In the genomic region with DNA sequence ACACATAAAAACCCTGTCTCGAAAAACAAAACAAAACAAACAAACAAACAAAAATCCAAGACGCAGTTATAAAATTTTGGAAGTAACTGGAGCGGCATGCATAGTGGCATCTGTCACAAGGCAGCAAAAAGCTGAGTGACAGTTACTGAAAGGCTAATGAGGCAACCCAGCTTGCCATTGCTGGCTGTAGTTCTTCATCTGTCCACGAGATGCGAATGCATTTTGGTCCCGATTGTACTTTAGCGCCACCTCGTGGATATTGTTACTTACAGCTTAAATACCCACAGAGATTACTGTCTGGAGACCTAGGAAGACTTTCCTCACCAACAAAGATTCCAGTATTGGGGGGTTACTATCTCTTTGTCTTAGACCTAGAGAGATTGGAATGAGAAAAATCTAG, we compare ENCODE assay signal across 9 mouse cellular contexts. TPM values are rescaled to one million over a fixed set of nuclear protein-coding genes. Genes with fewer than 3 reads are reported as not detected.
DNase-seq lines count a peak whose midpoint lies in the region; ATAC-seq and TF ChIP-seq lines count a peak whose summit lies in the region.
"Had no signal": no experiment of that assay in that cellular context is flagged by ENCODE, and none has a peak within 500 bp of the region (broad histone marks: within the 10 kb centered on the region; RNA-seq: fewer than 3 reads in every experiment).

No protein-coding gene starts in this region.

- H3K27ac ChIP-seq in forebrain, embryonic 11.5 days (ENCODE audit: low read depth, low read length), result no peak overlapping the region
- no peak overlapping the region for H3K27ac ChIP-seq in intestine, postnatal 0 days (ENCODE audit: low read depth, low read length)
- H3K27ac ChIP-seq in limb, embryonic 14.5 days (replicated peaks; ENCODE audit: low read depth, low read length), result no peak overlapping the region
- no peak overlapping the region for H3K27ac ChIP-seq in olfactory bulb, adult 2 months (ENCODE audit: insufficient read depth, low read depth, low read length)
- H3K27ac ChIP-seq: heart, embryonic 13.5 days had no signal

- H3K4me1 ChIP-seq in forebrain, embryonic 11.5 days (replicated peaks; ENCODE audit: control insufficient read depth, insufficient read depth, low read length), result peaks cover 5% of the 10 kb centered on the region
- 0 out of 2 replicates have a peak, but pooled peaks cover 5% of the 10 kb centered on the region for H3K4me1 ChIP-seq in intestine, postnatal 0 days (replicated peaks; ENCODE audit: control insufficient read depth, insufficient read depth, low read length)
- H3K4me1 ChIP-seq in limb, embryonic 14.5 days (ENCODE audit: control insufficient read depth, insufficient read depth, low read length), result peaks cover 7% of the 10 kb centered on the region; the same call in 1 of the 2 replicates
- peaks cover 8% of the 10 kb centered on the region for H3K4me1 ChIP-seq in olfactory bulb, adult 2 months (ENCODE audit: control insufficient read depth, insufficient read depth, low read length)

- DNase-seq in urinary bladder, postnatal 14 days (ENCODE audit: low spot score), result peak; percentile 75
- no peak for DNase-seq in urinary bladder, postnatal 10 days (ENCODE audit: low spot score)
- DNase-seq in c-Kit-negative CD71-positive TER-119-positive erythroid progenitor cells, embryonic 14.5 days (ENCODE audit: low read depth, low spot score), result peak; percentile 78
- peak; percentile 78 for DNase-seq in forebrain, embryonic 11.5 days (ENCODE audit: low spot score)
- peak; percentile 92 for DNase-seq in limb, embryonic 14.5 days (ENCODE audit: low spot score)
- DNase-seq in thymus, postnatal 14 days, result peak; percentile 81

- H3K9ac ChIP-seq in forebrain, embryonic 11.5 days (ENCODE audit: low read length), result no peak overlapping the region
- no peak overlapping the region for H3K9ac ChIP-seq in intestine, postnatal 0 days (ENCODE audit: low read depth, low read length)
- no peak overlapping the region for H3K9ac ChIP-seq in limb, embryonic 14.5 days (ENCODE audit: low read depth, low read length, severe bottlenecking)
- H3K9ac ChIP-seq: heart, embryonic 13.5 days had no signal

- H3K36me3 ChIP-seq in forebrain, embryonic 11.5 days (ENCODE audit: control insufficient read depth, insufficient read depth, low read length), result no peaks in the 10 kb centered on the region
- peaks cover 3% of the 10 kb centered on the region; the same call in 1 of the 2 replicates for H3K36me3 ChIP-seq in intestine, postnatal 0 days (ENCODE audit: control insufficient read depth, insufficient read depth)
- H3K36me3 ChIP-seq in limb, embryonic 14.5 days (ENCODE audit: control insufficient read depth, insufficient read depth, low read length), result peaks cover 10% of the 10 kb centered on the region; the same call in 1 of the 2 replicates

- TF ChIP-seq POLR2A in limb, embryonic 14.5 days (IDR thresholded peaks at IDR 0.05; ENCODE audit: borderline replicate concordance, extremely low read depth, insufficient read depth, insufficient read length), result no peak
- TF ChIP-seq POLR2A in olfactory bulb, adult 2 months (IDR thresholded peaks at IDR 0.05; ENCODE audit: insufficient read depth, low read depth, low read length), result no peak

- ATAC-seq in forebrain, embryonic 11.5 days (replicated peaks; ENCODE audit: low FRiP score), result peak; percentile 14; the same call in 1 of the 2 replicates
- ATAC-seq in intestine, postnatal 0 days, result peak; percentile 56; the same call in 1 of the 2 replicates
- ATAC-seq in limb, embryonic 14.5 days (ENCODE audit: low FRiP score, low read depth), result peak; percentile 51; the same call in 1 of the 2 replicates

- no peaks in the 10 kb centered on the region for H3K9me3 ChIP-seq in forebrain, embryonic 11.5 days (ENCODE audit: control insufficient read depth, low read length)
- no peaks in the 10 kb centered on the region for H3K9me3 ChIP-seq in intestine, postnatal 0 days (ENCODE audit: control insufficient read depth)
- no peaks in the 10 kb centered on the region for H3K9me3 ChIP-seq in limb, embryonic 14.5 days (ENCODE audit: control insufficient read depth, low read length)
- H3K9me3 ChIP-seq: heart, embryonic 13.5 days had no signal

- 18% methylated on average over 8 of the region's 8 CpGs for WGBS in forebrain, embryonic 11.5 days
- 17% methylated on average over 8 of the region's 8 CpGs for WGBS in intestine, postnatal 0 days
- 25% methylated on average over 8 of the region's 8 CpGs for WGBS in limb, embryonic 14.5 days
- WGBS in olfactory bulb, adult 2 months, result 17% methylated on average over 8 of the region's 8 CpGs

- peak; percentile 99 for TF ChIP-seq CTCF in intestine, postnatal 0 days (IDR thresholded peaks at IDR 0.05; ENCODE audit: low read depth)
- peak; percentile 64 for TF ChIP-seq CTCF in olfactory bulb, adult 2 months (IDR thresholded peaks at IDR 0.05; ENCODE audit: insufficient read depth, low read depth, low read length)

- no peak overlapping the region for H3K4me2 ChIP-seq in forebrain, embryonic 11.5 days (ENCODE audit: low read depth, low read length, severe bottlenecking)
- no peak overlapping the region for H3K4me2 ChIP-seq in intestine, postnatal 0 days (replicated peaks; ENCODE audit: low read depth)
- H3K4me2 ChIP-seq in limb, embryonic 14.5 days (replicated peaks; ENCODE audit: low read depth, low read length, severe bottlenecking), result no peak overlapping the region
- H3K4me2 ChIP-seq: heart, embryonic 13.5 days had no signal

- H3K4me3 ChIP-seq in forebrain, embryonic 11.5 days (ENCODE audit: low read depth, low read length), result no peak overlapping the region
- no peak overlapping the region for H3K4me3 ChIP-seq in intestine, postnatal 0 days (ENCODE audit: low read depth, low read length)
- H3K4me3 ChIP-seq in limb, embryonic 14.5 days (replicated peaks; ENCODE audit: low read length), result no peak overlapping the region
- no peak overlapping the region for H3K4me3 ChIP-seq in olfactory bulb, adult 2 months (ENCODE audit: insufficient read depth, low read depth, low read length)
- H3K4me3 ChIP-seq: heart, embryonic 13.5 days had no signal

- no peaks in the 10 kb centered on the region for H3K27me3 ChIP-seq in forebrain, embryonic 11.5 days (ENCODE audit: control insufficient read depth, insufficient read depth, low read length)
- H3K27me3 ChIP-seq in intestine, postnatal 0 days (replicated peaks; ENCODE audit: control insufficient read depth, insufficient read depth, low read length), result no peaks in the 10 kb centered on the region
- H3K27me3 ChIP-seq in limb, embryonic 14.5 days (ENCODE audit: control insufficient read depth, insufficient read depth, low read length), result no peaks in the 10 kb centered on the region
- H3K27me3 ChIP-seq: heart, embryonic 13.5 days had no signal

RNA-seq across cellular contexts. Expression of gene Ext2, which starts 1.2 kb away (rescaled TPM):
- 78.3 and 78.6 TPM in 2 replicates for polyA plus RNA-seq in forebrain, embryonic 11.5 days (2014; fragmentation: Nextera tagmentation; extraction: Ambion mirVana)
- 40.8 and 43.1 TPM in 2 replicates for polyA plus RNA-seq in intestine, postnatal 0 days (2015; fragmentation: Nextera tagmentation; extraction: Ambion mirVana)
- 80.7 and 90.5 TPM in 2 replicates for polyA plus RNA-seq in limb, embryonic 14.5 days (2012; rRNA removed)
- polyA plus RNA-seq in limb, embryonic 14.5 days (2014; fragmentation: Nextera tagmentation; extraction: Ambion mirVana), result 115 TPM in 2 replicates
- polyA plus RNA-seq in olfactory bulb, adult 2 months (2012; ENCODE audit: insufficient read depth, insufficient read length, low replicate concordance, missing spikeins), result not detected in 2 replicates

RNA-seq across cellular contexts. Expression of gene Accs, which starts 26.2 kb away (rescaled TPM):
- polyA plus RNA-seq in forebrain, embryonic 11.5 days (2014; fragmentation: Nextera tagmentation; extraction: Ambion mirVana), result 7.7 and 11.1 TPM in 2 replicates
- polyA plus RNA-seq in intestine, postnatal 0 days (2015; fragmentation: Nextera tagmentation; extraction: Ambion mirVana), result 7.6 and 8.4 TPM in 2 replicates
- 28.6 and 32.3 TPM in 2 replicates for polyA plus RNA-seq in limb, embryonic 14.5 days (2012; rRNA removed)
- 8.2 and 8.3 TPM in 2 replicates for polyA plus RNA-seq in limb, embryonic 14.5 days (2014; fragmentation: Nextera tagmentation; extraction: Ambion mirVana)
- not detected in 2 replicates for polyA plus RNA-seq in olfactory bulb, adult 2 months (2012; ENCODE audit: insufficient read depth, insufficient read length, low replicate concordance, missing spikeins)

RNA-seq across cellular contexts. Expression of gene Accsl, which starts 45.4 kb away (rescaled TPM):
- polyA plus RNA-seq in forebrain, embryonic 11.5 days (2014; fragmentation: Nextera tagmentation; extraction: Ambion mirVana), result 0.09 TPM in 1 of 2 replicates, not detected in the other
- polyA plus RNA-seq in intestine, postnatal 0 days (2015; fragmentation: Nextera tagmentation; extraction: Ambion mirVana), result not detected in 2 replicates
- 0.15 and 0.17 TPM in 2 replicates for polyA plus RNA-seq in limb, embryonic 14.5 days (2012; rRNA removed)
- 0.29 TPM in 1 of 2 replicates, not detected in the other for polyA plus RNA-seq in limb, embryonic 14.5 days (2014; fragmentation: Nextera tagmentation; extraction: Ambion mirVana)
- not detected in 2 replicates for polyA plus RNA-seq in olfactory bulb, adult 2 months (2012; ENCODE audit: insufficient read depth, insufficient read length, low replicate concordance, missing spikeins)
- polyA plus RNA-seq: heart, embryonic 13.5 days had no signal
